Mouse (Mus musculus) T-cell, adult 2 months (primary cell): ENCODE data around the gene Gm45062.

ENCODE experiments used
- DNase-seq: peaks from one replicate; pipeline ENCODE4 v3.0.0; 2022; ENCODE audit warnings: low spot score

Gene Gm45062

DNA sequence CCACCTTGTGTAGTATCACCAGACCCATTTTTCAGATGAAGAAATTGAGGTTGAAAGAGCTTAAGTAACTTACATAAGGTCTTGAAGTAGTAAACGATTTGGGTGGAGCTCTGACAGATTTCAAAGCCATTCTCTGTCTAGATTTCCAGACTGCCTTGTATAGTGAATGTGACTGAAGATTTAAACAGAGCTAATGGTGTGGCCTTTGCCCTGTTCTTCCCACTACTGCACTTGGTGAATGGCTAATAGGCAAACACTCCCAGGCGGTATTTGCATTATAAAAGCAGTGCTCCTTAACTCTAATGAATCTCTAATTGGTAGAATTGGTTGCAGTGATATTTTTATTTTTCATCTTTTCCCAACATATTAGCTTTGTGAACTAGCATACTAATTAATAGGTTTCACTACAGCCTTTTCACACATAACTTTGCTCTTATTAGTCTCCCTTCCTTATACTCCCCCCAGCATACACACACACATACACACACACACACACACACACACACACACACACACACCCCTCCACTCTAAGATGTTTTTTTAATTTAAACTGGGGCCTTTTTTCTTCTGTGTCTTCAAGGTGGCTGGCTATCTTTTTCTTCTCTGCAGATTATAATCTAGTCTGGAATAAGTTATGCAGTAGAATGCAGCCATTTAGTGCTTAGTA lies 109.1 kb downstream of the Gm45062 start:
- no peak for DNase-seq

DNA sequence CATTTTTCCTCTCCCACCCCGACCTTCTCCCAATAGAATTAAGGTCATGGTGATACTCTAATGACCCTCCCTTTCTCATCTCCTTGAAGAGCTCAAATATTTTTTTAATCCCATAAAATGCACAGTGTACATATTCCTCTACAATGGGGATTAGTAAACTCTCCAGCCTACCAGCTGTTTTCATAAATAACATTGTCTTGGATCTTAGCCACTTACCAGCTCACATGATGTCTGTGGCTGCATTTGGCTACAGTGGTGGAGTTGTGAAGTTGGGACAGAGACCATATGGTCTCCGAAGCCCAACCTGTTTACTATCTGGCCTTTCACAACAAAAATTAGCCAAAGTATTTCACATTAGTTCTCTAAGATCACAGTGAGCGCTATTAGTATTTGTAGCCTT lies 111.4 kb downstream of the Gm45062 start:
- no peak for DNase-seq

DNA sequence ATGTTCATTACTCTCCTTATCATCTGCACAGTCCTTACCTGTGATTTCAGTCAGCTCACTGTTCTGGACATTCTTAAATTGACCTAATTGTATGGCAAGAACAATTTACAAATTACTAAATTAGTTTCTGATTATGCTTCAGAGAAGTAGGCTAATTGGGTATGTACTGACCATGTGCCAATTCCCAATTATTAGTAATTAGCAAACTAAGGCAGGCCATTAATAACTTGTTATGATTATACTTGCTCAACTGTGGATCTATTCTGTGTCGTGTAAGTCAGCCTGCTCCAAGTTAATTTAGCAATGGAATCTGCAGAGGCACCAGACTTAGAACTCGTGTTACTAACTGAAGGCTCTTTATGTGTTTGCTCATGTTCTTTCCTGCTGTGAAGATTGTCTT lies 113.8 kb downstream of the Gm45062 start:
- no peak for DNase-seq

DNA sequence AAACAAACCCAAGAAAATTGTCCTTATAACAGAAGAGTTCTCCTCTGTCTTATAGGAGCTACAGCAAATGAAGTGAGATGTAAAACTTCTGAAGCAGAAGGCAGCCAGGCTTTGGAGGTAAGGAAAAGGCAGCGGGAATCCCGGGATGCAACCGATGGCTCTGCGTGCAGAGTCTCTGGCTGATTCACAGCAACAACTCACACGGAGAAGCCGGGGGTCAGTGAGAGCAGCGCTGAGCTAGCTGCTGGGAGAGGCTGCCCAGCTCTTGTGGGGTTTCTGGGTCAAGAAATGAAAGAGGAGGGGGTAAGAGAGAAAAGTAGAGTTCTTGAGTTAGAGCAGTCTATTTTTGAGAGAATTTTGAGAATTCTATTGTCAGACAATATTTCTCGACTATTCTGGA lies 114.6 kb downstream of the Gm45062 start:
- DNase-seq: no peak

DNA sequence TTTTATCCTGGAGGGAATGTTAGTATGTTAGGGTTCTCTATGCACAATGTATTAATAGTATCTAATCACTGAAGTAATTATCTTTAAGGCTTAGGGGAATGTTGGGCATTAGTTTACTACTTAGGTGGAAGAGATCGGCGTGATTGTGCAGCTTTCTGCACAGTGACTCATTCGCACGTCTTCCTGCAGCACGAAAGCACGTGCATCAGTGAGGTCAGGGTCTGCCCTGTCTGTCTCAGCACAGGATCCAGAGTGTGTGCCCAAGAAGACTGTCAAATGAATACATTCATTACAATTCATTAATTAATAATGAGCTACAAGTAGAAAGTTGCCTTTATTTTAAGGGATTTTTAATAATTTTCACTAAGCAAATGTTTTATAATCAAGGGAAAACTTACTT lies 115.0 kb downstream of the Gm45062 start:
- no peak for DNase-seq

DNA sequence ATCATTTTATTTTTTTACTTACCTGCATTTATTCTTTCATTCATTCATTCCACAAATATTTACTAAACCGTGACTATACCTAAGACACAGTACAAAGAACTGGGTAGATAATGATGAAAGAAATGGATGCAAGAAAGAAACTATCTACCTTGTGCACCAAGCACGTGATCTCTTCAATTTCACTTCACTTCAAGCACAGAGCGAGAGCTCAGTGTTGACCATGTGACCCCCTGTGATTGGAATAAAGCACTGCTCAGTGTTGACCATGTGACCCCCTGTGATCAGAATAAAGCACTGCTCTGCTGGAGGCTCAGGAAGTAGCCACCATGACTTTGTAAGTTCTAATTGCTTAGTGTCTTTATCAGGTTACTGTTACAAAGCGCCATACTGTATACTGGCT lies 115.5 kb downstream of the Gm45062 start:
- no peak for DNase-seq

DNA sequence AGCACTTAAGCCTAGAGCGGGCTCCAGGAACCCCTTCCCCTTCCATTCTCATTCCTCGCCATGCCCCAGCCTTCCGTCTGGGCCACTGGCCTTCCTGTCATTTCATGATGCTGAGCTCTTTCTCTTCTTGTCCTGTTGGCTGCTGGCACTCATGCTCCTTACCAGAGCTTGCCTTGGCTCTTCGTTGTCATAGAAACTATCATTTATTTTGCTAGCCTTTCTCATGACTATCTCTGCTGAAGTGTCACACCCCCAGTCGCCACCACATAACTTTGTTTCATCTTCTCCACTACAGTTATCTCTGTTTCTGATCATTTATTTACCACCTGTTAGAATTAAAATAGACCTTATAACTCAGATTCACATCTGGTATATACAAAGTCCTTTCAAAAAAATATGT lies 117.1 kb downstream of the Gm45062 start:
- no peak for DNase-seq

DNA sequence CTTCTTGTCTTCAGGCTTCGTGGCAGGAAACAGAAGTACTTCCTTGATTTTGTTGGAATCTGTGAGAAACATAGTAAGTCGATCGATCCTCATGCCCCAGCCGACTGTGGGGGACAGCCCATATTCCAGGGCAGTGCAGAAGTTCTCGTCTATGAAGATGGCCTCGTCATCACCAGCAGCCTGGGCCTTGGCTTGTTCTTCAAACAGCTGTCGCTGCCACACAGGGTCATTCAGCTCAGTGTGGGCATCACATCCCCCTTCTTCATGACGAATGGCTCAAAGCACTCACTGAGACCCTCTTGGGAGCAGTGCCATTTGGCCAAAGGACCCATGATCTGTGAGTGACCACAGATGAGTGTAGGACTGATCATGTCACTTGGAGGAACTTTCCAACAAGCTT lies 118.4 kb downstream of the Gm45062 start:
- DNase-seq: no peak

DNA sequence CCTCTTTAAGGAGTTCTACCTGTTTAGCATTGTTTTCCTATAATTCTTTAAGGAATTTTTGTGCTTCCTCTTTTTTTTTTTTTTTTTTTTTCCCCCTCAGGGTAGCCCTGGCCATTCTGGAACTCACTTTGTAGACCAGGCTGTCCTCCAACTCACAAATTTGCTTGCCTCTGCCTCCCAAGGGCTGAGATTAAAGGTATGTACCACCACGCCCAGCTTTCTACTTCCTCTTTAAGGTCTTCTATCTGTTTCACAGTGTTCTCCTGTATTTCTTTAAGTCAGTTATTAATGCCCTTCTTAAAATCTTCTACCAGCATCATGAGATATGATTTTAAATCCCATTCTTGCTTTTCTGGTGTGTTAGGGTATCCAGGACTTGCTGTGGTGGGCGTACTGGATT lies 130.1 kb downstream of the Gm45062 start:
- DNase-seq: no peak

DNA sequence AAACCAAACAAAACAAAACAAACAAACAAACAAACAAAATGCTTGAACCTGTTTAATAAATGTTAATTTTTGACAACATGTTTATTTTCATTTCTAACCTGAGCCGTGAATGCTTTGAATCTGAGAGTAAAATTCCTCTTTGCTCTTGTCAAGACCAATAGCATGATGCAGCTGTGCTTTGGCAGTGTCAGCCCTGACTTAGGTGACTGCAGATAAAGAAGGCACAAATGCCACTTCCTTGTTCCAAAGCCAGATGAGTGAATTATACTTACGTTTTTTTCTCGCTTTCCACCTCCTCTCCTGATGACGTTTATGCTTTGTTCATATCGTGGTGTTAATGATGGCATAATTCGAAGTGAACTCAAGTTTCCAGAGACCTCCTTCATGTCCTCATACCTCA lies 131.0 kb downstream of the Gm45062 start:
- DNase-seq: no peak

DNA sequence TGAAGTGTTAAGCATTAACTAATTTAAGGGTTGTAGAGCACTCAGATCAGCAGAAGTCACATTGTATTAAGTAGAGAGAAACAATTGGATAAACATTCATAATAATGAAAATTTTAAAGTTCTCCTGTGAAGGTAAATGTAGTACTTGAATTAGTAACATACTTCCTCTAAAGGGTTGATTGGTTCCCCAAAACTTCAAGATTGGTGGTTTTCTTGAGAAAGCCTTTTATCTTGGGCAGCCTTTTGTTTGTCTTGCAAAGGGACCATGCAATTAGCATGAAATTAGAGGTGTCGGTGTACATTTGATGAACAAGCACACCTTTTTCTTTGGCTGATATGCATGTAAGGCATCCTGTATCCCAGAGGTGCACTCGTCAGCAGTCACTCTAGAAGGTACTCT lies 131.7 kb downstream of the Gm45062 start:
- no peak for DNase-seq

DNA sequence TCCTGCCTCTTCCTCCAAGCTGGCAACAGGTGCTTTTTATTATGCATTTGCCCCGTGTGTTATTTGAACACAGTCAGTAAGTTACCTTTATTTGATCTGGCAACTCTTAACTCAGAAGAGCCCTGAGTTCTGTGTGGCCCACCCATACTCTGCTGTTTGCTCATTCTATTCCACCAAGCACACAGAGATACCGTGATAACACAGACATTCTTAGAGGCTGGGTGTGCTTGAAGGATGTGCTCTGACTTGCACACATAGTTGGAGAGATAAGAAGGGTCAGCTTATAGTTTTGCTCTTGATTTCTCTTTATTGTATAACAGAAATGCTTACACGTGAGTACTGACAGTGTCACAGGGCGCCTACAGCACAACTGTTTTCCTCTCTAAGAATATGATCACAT lies 133.8 kb downstream of the Gm45062 start:
- no peak for DNase-seq

DNA sequence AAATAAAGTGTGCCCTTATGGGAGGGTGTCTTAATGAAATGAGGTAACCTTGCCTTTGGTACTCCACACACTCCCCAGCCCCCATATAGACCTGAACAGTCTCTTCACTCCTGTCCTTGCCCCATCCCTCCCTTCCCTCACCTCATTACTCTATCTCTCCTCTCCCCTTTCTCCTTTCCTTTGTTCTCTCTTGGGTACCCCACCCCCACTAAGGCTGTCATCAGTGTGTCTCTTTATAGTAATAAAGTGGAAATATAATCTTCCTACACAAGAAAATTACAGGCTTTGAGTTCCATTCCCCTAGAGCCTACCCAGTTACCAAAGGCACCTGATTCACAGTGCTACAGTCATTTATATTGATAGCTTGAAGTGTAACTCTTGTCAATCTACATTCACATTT lies 134.8 kb downstream of the Gm45062 start:
- no peak for DNase-seq

DNA sequence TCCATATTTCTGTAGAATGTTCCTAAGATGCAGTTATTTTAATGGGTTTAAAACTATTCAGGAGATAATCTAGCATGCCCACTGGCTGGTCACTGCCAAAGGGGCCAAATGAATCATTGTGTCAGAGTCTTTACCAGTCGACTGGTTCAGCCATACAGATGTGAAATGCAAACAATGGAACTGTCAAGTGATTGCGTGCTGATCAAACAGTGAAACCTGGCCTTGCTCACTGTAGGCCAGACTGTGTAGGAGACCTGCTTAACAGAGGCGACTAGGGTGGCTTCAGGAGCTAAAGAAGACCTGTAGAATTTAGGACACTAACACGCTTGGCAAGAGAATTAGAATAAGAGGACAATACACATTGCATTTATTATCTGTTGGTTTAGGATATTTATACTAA lies 135.8 kb downstream of the Gm45062 start:
- DNase-seq: no peak

DNA sequence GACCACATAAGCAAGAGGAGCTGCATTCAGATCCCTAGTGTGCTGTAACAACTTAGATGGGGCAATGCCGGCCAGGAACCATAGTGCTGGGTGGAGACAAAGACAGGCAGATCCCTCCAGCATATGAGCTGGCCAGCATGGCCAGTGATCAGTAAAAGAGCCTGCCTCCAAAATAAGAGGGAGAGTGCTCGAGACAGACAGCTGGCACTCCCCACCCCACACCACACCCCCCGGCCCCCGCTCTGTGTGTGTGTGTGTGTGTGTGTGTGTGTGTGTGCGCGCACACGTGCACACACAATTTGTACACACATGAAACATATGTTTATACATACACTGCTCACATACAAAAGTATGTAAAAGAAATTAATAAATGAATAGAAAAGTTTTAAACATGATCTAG lies 138.0 kb downstream of the Gm45062 start:
- DNase-seq: no peak

DNA sequence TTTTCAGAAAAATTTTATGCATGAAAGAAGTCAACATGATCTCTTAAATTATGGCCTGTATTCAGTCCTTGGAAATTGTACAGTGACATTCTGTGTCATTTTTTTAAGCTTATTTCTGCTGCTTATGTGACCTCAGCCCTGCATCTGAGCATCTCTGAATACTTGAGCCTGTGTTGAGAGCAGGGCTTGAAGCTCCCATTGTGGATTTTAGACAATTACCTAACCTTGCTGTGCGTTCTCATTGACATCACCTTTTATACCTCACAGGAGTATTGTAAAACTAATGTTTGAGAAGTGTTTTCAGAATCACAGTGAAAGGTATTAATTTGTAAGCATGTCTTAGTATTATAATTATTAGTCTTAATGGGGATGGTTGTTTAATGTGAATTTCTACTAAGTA lies 140.5 kb downstream of the Gm45062 start:
- no peak for DNase-seq

DNA sequence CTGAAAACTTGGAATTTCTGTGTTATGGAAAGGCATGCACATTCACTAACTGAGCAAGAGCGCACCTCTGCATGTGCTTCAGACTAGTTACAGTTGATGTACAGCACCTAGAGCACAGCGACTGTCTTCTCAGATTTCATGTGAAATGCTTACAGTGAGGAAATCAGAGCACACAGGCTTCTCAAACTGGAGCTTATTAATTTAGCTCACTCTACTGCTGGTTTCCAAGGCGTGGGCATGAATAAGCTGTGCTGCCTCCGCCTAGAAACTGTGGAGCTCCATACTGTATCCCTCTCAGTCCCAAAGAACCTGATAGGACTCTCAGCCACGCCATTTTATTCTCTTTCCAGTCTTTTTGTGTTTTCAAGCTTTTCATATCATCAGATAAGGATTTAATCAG lies 143.9 kb downstream of the Gm45062 start:
- DNase-seq: no peak

DNA sequence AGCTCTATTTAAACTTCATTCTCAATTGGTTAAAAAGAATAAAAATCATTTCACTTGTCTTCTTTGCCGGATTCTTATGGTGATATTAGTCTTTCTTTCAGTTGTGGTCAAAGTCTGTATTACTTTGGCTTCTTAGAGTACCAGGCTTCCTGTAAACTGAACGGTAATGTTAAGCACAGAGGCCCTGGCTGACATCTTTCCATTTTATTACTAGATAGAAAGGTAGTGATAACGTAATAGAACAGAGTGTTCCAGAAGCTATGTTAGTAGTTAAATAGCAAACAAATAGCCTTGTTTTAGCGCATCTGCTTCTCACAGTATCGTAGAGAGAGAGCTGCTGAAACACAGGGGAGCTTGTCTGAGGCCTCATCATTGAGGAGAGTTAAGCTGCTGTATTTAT lies 146.6 kb downstream of the Gm45062 start:
- no peak for DNase-seq

DNA sequence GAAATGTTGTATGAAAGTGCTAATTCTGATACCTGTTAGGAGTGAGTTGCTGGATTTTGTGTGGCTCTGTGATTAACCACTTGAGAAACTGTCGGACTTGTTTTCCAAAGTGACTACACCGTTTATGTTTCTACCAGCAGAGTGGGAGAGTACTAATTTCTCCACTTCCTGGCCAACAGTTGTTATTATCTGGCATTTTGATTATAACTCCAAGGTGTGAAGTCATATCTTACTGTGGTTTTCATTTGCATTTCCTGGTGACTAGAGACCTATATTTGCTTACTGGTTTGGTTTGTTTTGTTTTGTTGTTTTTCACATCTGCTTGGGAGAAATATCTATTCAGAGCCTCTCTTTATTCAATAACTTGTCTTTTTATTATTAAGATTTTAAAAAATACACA lies 149.1 kb downstream of the Gm45062 start:
- no peak for DNase-seq

DNA sequence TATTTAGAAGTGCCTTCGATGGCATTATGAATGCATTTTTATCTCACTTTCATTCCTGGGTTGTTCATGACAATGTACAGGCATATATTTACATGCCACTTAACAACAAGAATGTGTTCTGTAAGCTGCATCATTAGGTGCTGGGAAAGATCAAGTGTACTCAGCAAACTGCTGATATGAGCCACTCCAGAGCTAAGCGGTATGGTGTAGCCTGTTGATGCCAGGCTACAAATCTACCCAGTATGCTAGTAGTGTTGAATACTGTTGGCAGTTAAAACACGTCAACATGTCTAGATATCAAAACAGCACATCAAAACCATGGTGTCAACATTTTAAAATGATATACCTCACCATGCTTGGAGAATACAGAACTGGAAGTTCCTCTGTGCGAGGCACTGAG lies 150.6 kb downstream of the Gm45062 start:
- DNase-seq: no peak

DNA sequence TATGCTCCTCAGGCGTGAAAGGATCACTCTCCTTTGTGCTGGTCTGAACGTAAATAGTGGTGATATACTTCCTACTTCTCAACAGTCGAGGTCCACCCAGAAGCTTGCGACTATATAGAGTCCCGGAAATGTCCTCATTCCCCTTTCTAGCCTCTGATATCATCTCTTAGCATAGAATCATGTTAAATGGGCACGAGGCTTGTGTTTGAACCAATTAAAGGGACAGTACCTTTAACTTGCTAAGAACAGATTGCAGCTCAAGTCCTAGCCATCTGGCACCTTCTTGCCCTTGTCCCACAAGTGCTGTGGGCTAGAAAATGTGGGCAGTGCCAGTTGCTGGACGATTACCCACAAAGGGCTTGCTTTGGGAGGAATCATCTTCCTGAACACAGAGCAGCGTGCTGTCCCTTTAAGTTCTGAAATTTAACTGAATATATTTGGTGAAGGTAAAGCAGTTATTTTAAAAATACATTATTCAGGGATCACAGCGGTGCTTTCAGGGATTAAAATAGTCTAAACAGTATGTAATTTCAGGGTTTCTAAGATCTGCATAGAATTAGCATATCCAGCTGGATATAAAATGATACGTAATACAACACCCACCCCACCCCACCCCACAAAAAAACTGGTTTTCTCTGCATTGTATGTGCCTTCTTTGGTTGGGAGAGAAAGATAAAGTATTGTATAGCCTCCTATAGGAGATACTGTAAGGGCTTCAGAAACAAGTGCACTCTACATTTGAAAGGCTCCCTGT lies 153.8 kb downstream of the Gm45062 start:
- DNase-seq: no peak

DNA sequence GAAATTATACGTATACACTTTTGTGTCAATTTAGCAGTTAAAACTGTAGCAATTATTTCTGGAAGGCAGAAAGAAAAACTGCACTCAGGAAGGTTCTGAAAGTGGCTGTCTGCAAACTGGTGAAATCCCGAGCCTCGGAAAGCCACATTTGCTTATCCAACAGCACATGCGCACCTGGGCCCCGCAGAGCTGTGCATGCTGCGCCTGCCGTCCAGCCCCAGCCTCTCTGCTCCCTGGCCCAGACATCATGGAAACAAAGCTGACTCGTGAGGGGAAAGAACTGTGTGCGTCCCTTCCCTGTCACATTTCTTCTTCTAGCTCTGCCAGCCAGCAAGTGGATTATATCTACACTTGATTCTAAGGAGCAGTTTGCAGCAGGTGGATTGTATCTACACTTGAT lies 154.8 kb downstream of the Gm45062 start:
- DNase-seq: no peak

DNA sequence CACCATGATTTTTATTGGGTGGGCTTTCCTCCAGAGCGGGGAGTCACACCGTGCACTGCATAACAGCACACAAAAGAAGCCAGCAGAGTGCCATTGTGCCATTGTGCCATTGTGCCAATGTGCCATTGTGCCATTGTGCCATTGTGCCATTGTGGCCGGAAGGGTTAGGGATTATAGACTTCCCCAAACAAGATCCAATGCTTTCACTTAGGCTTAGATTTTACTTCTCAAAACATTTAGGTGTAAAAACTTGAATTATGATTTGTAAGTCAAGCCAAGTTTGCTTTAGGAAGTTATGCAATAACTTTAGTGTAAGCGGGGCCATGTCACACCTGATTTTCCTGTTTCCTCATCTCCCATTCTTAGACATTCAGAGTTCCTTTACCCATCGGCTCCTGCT lies 156.6 kb downstream of the Gm45062 start:
- no peak for DNase-seq
